Mouse (Mus musculus): ENCODE data around the gene Kcng1. TPM values are rescaled to one million over a fixed set of nuclear protein-coding genes. Genes with fewer than 3 reads are reported as not detected.

Kcng1 gene
- polyA plus RNA-seq, 1 experiment from 2014 or later, result 0.76 TPM

DNA sequence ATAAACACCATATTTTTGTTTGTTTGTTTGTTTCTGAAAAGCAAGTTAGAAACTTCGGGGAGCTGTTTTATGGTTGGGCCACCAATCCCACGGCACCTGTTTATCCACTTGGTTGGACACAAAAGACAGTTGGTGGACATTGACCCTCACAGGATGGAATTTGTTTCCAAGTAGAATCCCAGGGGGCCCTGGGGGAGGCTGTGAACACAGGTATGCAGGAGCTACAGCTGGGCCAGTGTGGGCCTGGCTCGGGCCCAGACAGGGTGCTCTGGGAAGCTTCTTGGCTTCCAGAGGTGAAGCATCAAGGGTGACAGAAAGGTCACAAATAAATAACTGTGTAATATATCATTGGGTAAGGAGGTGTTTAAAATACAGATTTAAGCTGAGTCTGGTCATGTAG, 25.0 kb downstream of the Kcng1 start:
- Histone ChIP-seq H3K9me3 (ENCODE audit: control insufficient read depth, low read length) (no peaks in the 10 kb centered on the region), H3K36me3 (ENCODE audit: control insufficient read depth, insufficient read depth, low read length) (no peaks in the 10 kb centered on the region), H3K4me3 (ENCODE audit: low read depth, low read length) (no peak overlapping the region), H3K4me1 (ENCODE audit: control insufficient read depth, insufficient read depth, low read length) (no peaks in the 10 kb centered on the region), H3K27me3 (ENCODE audit: control insufficient read depth, insufficient read depth, low read length) (no peaks in the 10 kb centered on the region), H3K4me2 (ENCODE audit: low read depth, severe bottlenecking) (no peak overlapping the region), H3K9ac (ENCODE audit: low read length) (no peak overlapping the region), H3K27ac (replicated peaks; ENCODE audit: low read depth, low read length) (no peak overlapping the region)
- WGBS, result 82% methylated on average over 3 of the region's 3 CpGs
- ATAC-seq (ENCODE audit: insufficient number of reproducible peaks, low FRiP score, low TSS enrichment, low read depth) (no peak), DNase-seq (ENCODE audit: low spot score) (no peak)

DNA sequence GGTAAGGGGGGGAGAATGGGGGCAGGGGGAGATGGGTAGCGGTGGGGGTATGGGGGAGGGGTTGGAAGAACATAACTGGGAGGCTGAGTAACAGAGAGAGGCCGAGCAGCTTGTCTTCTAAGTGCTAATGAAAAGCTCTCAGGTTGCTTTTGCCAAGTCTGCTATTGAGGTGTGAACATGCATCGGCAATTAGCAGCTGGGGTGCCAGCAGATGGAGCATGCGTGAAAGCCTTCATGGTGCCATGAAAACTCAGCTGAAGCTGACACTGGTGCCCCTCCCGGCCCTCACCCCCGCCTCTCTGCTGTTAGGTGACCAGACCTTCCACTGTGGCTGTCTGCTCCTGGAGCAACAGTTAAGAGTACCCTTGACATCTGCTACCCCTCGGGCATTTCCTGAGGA, 27.7 kb downstream of the Kcng1 start:
- H3K27ac ChIP-seq (replicated peaks; ENCODE audit: low read depth, low read length), result no peak overlapping the region
- no peak for ATAC-seq (ENCODE audit: insufficient number of reproducible peaks, low FRiP score, low TSS enrichment, low read depth)
- no peak overlapping the region for H3K4me3 ChIP-seq (ENCODE audit: low read depth, low read length)
- no peak overlapping the region for H3K9ac ChIP-seq (ENCODE audit: low read length)
- no peak for DNase-seq (ENCODE audit: low spot score)
- H3K36me3 ChIP-seq (ENCODE audit: control insufficient read depth, insufficient read depth, low read length), result no peaks in the 10 kb centered on the region
- H3K4me2 ChIP-seq (ENCODE audit: low read depth, severe bottlenecking), result no peak overlapping the region
- no peaks in the 10 kb centered on the region for H3K9me3 ChIP-seq (ENCODE audit: control insufficient read depth, low read length)
- no peaks in the 10 kb centered on the region for H3K4me1 ChIP-seq (ENCODE audit: control insufficient read depth, insufficient read depth, low read length)
- 19% methylated on average over 7 of the region's 7 CpGs for WGBS
- no peaks in the 10 kb centered on the region for H3K27me3 ChIP-seq (ENCODE audit: control insufficient read depth, insufficient read depth, low read length)

DNA sequence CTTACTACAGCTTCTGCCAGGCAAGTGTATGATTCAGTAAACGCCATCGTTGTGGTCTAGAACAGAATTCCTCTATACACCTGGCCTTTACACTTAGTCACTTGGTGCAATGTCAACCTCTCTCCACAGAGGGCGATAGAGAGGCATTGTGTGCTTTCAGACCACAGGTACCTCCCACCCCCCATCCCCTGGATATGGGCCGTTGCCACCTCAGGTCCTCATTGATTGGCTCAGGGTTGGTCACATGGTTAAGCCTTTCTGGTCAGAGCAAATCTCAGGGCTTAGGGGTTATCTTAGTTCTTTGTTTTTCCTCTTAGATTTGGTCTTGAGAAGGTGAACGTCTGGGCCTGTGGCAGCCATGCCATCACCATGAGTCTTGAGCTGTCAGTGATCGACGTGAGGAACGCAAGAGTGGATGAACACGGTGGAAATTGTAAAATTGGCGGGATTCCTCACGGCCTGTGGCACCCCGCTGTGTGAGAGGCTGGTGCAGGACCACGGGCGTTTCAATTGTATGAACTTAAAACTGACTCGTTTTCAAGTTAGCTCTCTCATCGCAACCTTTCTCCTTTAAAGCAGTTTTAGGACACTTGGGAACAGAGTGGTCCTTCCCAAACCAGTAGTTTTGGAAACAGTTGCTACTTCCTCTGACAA, 28.8 kb downstream of the Kcng1 start:
- Histone ChIP-seq H3K27ac (replicated peaks; ENCODE audit: low read depth, low read length) (no peak overlapping the region), H3K27me3 (ENCODE audit: control insufficient read depth, insufficient read depth, low read length) (no peaks in the 10 kb centered on the region), H3K9ac (ENCODE audit: low read length) (no peak overlapping the region), H3K9me3 (ENCODE audit: control insufficient read depth, low read length) (no peaks in the 10 kb centered on the region), H3K4me3 (ENCODE audit: low read depth, low read length) (no peak overlapping the region), H3K4me1 (ENCODE audit: control insufficient read depth, insufficient read depth, low read length) (no peaks in the 10 kb centered on the region), H3K36me3 (ENCODE audit: control insufficient read depth, insufficient read depth, low read length) (no peaks in the 10 kb centered on the region), H3K4me2 (ENCODE audit: low read depth, severe bottlenecking) (peak overlapping the region; percentile 18; the same call in 1 of the 2 replicates)
- DNase-seq (ENCODE audit: low spot score) (peak; percentile 83), ATAC-seq (ENCODE audit: insufficient number of reproducible peaks, low FRiP score, low TSS enrichment, low read depth) (peak; percentile 69; the same call in 1 of the 2 replicates)
- 12% methylated on average over 16 of the region's 16 CpGs for WGBS

DNA sequence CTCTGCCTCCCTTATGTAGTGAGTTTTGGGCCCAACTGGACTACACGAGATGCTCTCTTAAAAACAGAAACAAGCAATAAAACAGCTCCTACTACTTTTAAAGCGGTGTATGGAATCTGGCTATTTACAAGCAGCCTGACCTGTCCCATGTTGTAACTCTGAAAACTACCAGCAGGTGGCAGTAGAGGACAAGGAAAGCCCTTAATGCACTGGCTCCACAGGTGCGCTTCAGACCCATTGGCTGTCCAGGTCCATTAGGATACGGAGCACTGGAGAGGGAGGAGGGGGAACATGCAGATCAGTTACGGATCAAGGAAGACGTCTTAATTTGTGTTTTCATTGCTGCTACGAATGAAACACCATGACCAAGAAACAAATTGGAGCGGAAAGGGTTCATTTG, 31.3 kb downstream of the Kcng1 start:
- Histone ChIP-seq H3K4me3 (ENCODE audit: low read depth, low read length) (no peak overlapping the region), H3K27me3 (ENCODE audit: control insufficient read depth, insufficient read depth, low read length) (no peaks in the 10 kb centered on the region), H3K9me3 (ENCODE audit: control insufficient read depth, low read length) (no peaks in the 10 kb centered on the region), H3K27ac (replicated peaks; ENCODE audit: low read depth, low read length) (no peak overlapping the region), H3K9ac (ENCODE audit: low read length) (no peak overlapping the region), H3K36me3 (ENCODE audit: control insufficient read depth, insufficient read depth, low read length) (no peaks in the 10 kb centered on the region), H3K4me1 (ENCODE audit: control insufficient read depth, insufficient read depth, low read length) (0 out of 2 replicates have a peak, but pooled peaks cover 1% of the 10 kb centered on the region), H3K4me2 (ENCODE audit: low read depth, severe bottlenecking) (no peak overlapping the region)
- ATAC-seq (ENCODE audit: insufficient number of reproducible peaks, low FRiP score, low TSS enrichment, low read depth) (no peak), DNase-seq (ENCODE audit: low spot score) (peak; percentile 95)
- WGBS, result 18% methylated on average over 8 of the region's 8 CpGs

DNA sequence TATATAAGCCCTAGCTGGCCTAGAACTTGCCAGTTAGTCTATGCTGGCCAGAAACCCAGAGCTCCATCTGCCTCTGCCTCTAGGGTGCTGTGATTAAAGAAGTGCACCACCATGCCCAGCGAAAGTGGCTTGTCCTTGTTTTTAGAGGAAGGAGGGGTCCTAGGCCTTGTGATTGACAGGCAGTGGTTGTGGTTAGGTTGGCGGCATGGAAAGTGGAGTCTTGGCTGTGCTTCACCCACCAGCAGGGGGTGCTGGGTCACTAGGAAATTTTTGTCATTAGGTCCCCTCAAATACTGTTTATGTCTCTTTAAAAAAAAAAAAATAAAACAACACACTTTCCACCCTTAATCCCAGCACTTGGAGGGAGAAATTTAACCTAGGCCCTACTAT, 32.7 kb downstream of the Kcng1 start:
- no peak overlapping the region for H3K4me2 ChIP-seq (ENCODE audit: low read depth, severe bottlenecking)
- WGBS, result 24% methylated on average over 2 of the region's 2 CpGs
- DNase-seq (ENCODE audit: low spot score), result peak; percentile 58
- no peak overlapping the region for H3K4me3 ChIP-seq (ENCODE audit: low read depth, low read length)
- no peaks in the 10 kb centered on the region for H3K36me3 ChIP-seq (ENCODE audit: control insufficient read depth, insufficient read depth, low read length)
- H3K4me1 ChIP-seq (ENCODE audit: control insufficient read depth, insufficient read depth, low read length), result 0 out of 2 replicates have a peak, but pooled peaks cover 2% of the 10 kb centered on the region
- H3K27ac ChIP-seq (replicated peaks; ENCODE audit: low read depth, low read length), result no peak overlapping the region
- no peak for ATAC-seq (ENCODE audit: insufficient number of reproducible peaks, low FRiP score, low TSS enrichment, low read depth)
- no peaks in the 10 kb centered on the region for H3K9me3 ChIP-seq (ENCODE audit: control insufficient read depth, low read length)
- H3K27me3 ChIP-seq (ENCODE audit: control insufficient read depth, insufficient read depth, low read length), result no peaks in the 10 kb centered on the region
- no peak overlapping the region for H3K9ac ChIP-seq (ENCODE audit: low read length)

DNA sequence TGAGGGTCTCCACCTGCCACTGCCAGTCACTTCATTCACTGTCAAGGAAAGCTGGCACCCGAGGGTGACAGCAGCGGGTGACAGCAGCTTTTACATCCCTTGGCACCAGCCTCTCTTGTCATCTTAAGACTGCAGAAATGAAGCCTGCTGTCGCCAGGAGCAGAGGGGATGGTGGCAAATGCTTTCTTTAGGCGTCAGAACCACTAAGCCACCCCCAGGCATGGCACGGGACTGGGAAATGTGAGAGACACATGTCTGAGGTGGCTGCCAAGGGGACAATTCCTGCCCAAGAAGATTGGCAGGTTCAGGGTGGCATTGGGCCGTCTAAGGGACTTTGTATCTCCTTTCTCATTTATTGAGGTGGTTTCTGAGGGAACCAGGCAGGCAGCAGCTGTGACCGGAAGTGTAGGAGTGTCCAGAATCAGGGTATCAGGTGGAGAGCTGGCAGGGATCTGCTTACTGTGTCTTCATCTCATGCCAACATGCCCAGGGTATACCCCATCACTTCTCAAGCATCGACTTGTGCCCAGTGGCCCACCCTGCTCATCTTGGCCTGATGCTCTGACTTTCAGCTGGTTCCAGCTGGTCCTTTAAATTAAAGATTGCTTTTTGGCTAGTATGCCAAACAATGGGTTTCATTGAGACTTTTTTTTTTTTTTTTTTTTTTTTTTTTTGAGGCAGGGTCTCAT, 33.2 kb downstream of the Kcng1 start:
- 0 out of 2 replicates have a peak, but pooled peaks cover 2% of the 10 kb centered on the region for H3K4me1 ChIP-seq (ENCODE audit: control insufficient read depth, insufficient read depth, low read length)
- H3K9ac ChIP-seq (ENCODE audit: low read length), result no peak overlapping the region
- no peaks in the 10 kb centered on the region for H3K9me3 ChIP-seq (ENCODE audit: control insufficient read depth, low read length)
- H3K4me3 ChIP-seq (ENCODE audit: low read depth, low read length), result no peak overlapping the region
- DNase-seq (ENCODE audit: low spot score), result no peak
- no peak overlapping the region for H3K27ac ChIP-seq (replicated peaks; ENCODE audit: low read depth, low read length)
- H3K36me3 ChIP-seq (ENCODE audit: control insufficient read depth, insufficient read depth, low read length), result no peaks in the 10 kb centered on the region
- H3K4me2 ChIP-seq (ENCODE audit: low read depth, severe bottlenecking), result no peak overlapping the region
- ATAC-seq (ENCODE audit: insufficient number of reproducible peaks, low FRiP score, low TSS enrichment, low read depth), result no peak
- H3K27me3 ChIP-seq (ENCODE audit: control insufficient read depth, insufficient read depth, low read length), result no peaks in the 10 kb centered on the region
- 79% methylated on average over 8 of the region's 8 CpGs for WGBS

DNA sequence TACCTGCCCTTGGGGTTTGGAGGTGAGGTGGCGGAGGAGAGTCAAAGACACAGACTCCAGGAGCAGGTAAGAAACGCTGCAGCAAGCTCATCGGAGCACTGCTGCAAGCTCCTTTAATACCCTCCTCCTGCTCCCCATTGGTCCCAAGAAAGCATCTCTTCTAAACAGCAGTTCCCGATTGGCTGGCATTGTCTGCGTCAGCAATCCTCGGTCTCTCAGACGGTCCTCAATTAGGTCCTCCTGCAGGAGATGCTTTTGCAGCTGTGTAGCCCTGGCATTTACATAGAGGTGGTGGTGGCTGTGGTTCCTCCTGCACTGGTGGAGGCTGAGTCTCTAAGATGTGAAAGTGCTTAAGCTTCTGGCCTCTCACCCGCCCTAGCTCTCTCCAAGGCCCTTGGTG, 36.0 kb downstream of the Kcng1 start:
- H3K27ac ChIP-seq (replicated peaks; ENCODE audit: low read depth, low read length), result no peak overlapping the region
- H3K27me3 ChIP-seq (ENCODE audit: control insufficient read depth, insufficient read depth, low read length), result no peaks in the 10 kb centered on the region
- H3K9ac ChIP-seq (ENCODE audit: low read length), result 0 out of 2 replicates have a peak overlapping the region, but pooled peaks have one; percentile 22
- H3K9me3 ChIP-seq (ENCODE audit: control insufficient read depth, low read length), result no peaks in the 10 kb centered on the region
- 0 out of 2 replicates have a peak, but pooled peaks cover 2% of the 10 kb centered on the region for H3K4me1 ChIP-seq (ENCODE audit: control insufficient read depth, insufficient read depth, low read length)
- 35% methylated on average over 8 of the region's 8 CpGs for WGBS
- H3K4me2 ChIP-seq (ENCODE audit: low read depth, severe bottlenecking), result no peak overlapping the region
- DNase-seq (ENCODE audit: low spot score) (no peak), ATAC-seq (ENCODE audit: insufficient number of reproducible peaks, low FRiP score, low TSS enrichment, low read depth) (no peak)
- no peaks in the 10 kb centered on the region for H3K36me3 ChIP-seq (ENCODE audit: control insufficient read depth, insufficient read depth, low read length)
- H3K4me3 ChIP-seq (ENCODE audit: low read depth, low read length), result no peak overlapping the region

DNA sequence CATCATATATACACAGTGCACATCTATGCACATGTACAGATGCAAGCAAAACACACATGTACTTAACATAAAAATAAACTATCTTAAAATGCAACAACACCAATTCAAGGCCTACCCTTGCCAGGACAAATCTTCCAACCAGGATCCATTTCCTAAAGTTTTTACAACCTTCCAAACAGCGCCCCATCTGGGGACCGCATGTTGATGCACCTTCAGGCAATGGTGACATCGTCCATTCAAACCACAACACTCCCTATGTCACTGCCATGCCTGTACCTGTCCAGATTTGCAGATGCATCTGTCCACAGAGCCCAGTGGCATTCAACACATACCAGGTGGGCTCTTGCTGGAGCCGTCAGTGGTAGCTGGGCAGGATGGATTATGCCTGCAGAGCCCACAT, 38.3 kb downstream of the Kcng1 start:
- Histone ChIP-seq H3K4me2 (ENCODE audit: low read depth, severe bottlenecking) (no peak overlapping the region), H3K4me3 (ENCODE audit: low read depth, low read length) (no peak overlapping the region), H3K27ac (replicated peaks; ENCODE audit: low read depth, low read length) (no peak overlapping the region), H3K36me3 (ENCODE audit: control insufficient read depth, insufficient read depth, low read length) (no peaks in the 10 kb centered on the region), H3K27me3 (ENCODE audit: control insufficient read depth, insufficient read depth, low read length) (no peaks in the 10 kb centered on the region), H3K4me1 (ENCODE audit: control insufficient read depth, insufficient read depth, low read length) (0 out of 2 replicates have a peak, but pooled peaks cover 2% of the 10 kb centered on the region), H3K9me3 (ENCODE audit: control insufficient read depth, low read length) (no peaks in the 10 kb centered on the region), H3K9ac (ENCODE audit: low read length) (no peak overlapping the region)
- 69% methylated on average over 4 of the region's 4 CpGs for WGBS
- DNase-seq (ENCODE audit: low spot score), result no peak
- ATAC-seq (ENCODE audit: insufficient number of reproducible peaks, low FRiP score, low TSS enrichment, low read depth), result no peak
